Mouse (Mus musculus): ENCODE measurements around the gene Map1s. TPM values are rescaled to one million over a fixed set of nuclear protein-coding genes. Genes with fewer than 3 reads are reported as not detected.

Gene Map1s
- polyA plus RNA-seq, 1 experiment, result 44.2 TPM

DNA sequence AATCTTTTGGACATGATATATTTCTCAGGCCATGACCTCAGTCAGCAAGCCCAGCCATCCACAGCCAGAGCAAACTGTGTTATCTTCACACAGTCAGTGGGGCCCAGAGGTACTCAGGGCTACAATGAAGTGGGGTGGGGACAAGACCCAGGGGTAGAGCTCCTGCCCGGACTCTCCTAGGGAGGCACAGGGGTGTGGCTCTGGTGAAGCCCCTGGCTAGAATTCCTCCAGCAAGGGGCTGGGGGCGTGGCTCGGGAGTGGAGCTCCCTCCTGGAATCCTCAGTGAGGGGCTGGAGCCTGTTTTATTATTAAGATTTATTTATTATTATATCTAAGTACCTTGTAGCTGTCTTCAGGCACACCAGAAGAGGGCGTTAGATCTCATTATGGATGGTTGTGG, 29.4 kb upstream of the Map1s start:
- Histone ChIP-seq H3K4me1 (ENCODE audit: control insufficient read depth, insufficient read depth, low read length) (no peaks in the 10 kb centered on the region), H3K27ac (ENCODE audit: insufficient read depth, low read depth, low read length) (no peak overlapping the region), H3K4me3 (ENCODE audit: insufficient read depth, low read length) (no peak overlapping the region)
- no peak for TF ChIP-seq CTCF (IDR thresholded peaks at IDR 0.05; ENCODE audit: low read depth, low read length)
- TF ChIP-seq POLR2A (IDR thresholded peaks at IDR 0.05; ENCODE audit: borderline replicate concordance, low read depth, low read length), result no peak

DNA sequence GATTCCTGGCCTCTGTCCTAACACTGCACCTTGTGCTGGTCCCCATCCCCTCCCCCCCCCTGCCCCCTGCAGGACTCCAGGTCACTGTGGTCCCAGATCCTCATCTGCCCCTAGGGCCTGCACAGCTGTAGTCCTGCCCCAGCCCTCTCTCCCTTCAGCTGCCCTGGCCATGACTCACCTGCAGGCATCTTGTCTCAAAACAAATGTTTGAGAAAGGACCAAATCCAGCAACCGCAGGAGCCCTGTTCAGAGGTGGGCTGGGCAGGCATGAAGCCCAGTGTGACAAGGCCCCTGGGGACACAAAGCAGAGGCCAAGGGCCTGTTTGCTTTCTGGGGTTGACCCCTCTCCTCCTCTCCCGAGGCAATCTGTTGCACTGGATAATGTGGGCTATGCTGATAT, 27.6 kb upstream of the Map1s start:
- TF ChIP-seq POLR2A (IDR thresholded peaks at IDR 0.05; ENCODE audit: borderline replicate concordance, low read depth, low read length) (no peak), CTCF (IDR thresholded peaks at IDR 0.05; ENCODE audit: low read depth, low read length) (no peak)
- H3K4me3 ChIP-seq (ENCODE audit: insufficient read depth, low read length), result no peak overlapping the region
- no peak overlapping the region for H3K27ac ChIP-seq (ENCODE audit: insufficient read depth, low read depth, low read length)

GRCm38 (mm10) chr8:70879500-70879899, 26.2 kb upstream of the Map1s start:
- TF ChIP-seq POLR2A (IDR thresholded peaks at IDR 0.05; ENCODE audit: borderline replicate concordance, low read depth, low read length) (no peak), CTCF (IDR thresholded peaks at IDR 0.05; ENCODE audit: low read depth, low read length) (no peak)
- Histone ChIP-seq H3K4me1 (ENCODE audit: control insufficient read depth, insufficient read depth, low read length) (0 out of 2 replicates have a peak, but pooled peaks cover 3% of the 10 kb centered on the region), H3K4me3 (ENCODE audit: insufficient read depth, low read length) (no peak overlapping the region), H3K27ac (ENCODE audit: insufficient read depth, low read depth, low read length) (no peak overlapping the region)

More for the DNA sequence above, 27.6 kb upstream of the Map1s start:
- no peaks in the 10 kb centered on the region for H3K4me1 ChIP-seq (ENCODE audit: control insufficient read depth, insufficient read depth, low read length)

DNA sequence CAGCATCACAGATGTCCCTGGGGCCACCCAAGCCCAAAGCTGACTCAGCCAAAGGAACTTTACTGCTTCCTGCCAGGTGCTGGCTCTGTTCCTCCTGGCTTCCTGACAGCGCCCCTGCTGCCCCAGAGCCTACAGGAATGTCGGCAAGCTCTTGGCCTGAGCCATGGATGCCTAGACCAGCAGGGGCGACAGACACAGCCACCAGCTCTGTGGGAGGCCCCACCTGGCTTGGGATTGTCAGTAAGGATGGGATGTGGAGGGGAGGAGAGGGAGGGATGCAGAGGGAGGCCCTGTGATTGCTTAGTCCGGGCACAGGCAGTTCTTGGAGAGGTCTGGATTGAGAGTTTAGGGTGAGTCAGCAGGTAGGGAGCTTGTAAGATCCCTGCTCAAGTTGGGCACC, 25.6 kb upstream of the Map1s start:
- TF ChIP-seq CTCF (IDR thresholded peaks at IDR 0.05; ENCODE audit: low read depth, low read length), result no peak
- TF ChIP-seq POLR2A (IDR thresholded peaks at IDR 0.05; ENCODE audit: borderline replicate concordance, low read depth, low read length), result no peak
- Histone ChIP-seq H3K27ac (ENCODE audit: insufficient read depth, low read depth, low read length) (no peak overlapping the region), H3K4me1 (ENCODE audit: control insufficient read depth, insufficient read depth, low read length) (peaks cover 8% of the 10 kb centered on the region), H3K4me3 (ENCODE audit: insufficient read depth, low read length) (no peak overlapping the region)

- H3K4me3 ChIP-seq (ENCODE audit: insufficient read depth, low read length), result no peak overlapping the region
Measured at GRCm38 (mm10) chr8:70880546-70880945, 25.2 kb upstream of the Map1s start.

GRCm38 (mm10) chr8:70884186-70884585, 21.5 kb upstream of the Map1s start:
- no peak for TF ChIP-seq CTCF (IDR thresholded peaks at IDR 0.05; ENCODE audit: low read depth, low read length)
- no peak for TF ChIP-seq POLR2A (IDR thresholded peaks at IDR 0.05; ENCODE audit: borderline replicate concordance, low read depth, low read length)
- H3K27ac ChIP-seq (ENCODE audit: insufficient read depth, low read depth, low read length), result no peak overlapping the region
- H3K4me3 ChIP-seq (ENCODE audit: insufficient read depth, low read length), result no peak overlapping the region
- peaks cover 16% of the 10 kb centered on the region for H3K4me1 ChIP-seq (ENCODE audit: control insufficient read depth, insufficient read depth, low read length)

More at GRCm38 (mm10) chr8:70880546-70880945, 25.2 kb upstream of the Map1s start:
- no peak overlapping the region for H3K27ac ChIP-seq (ENCODE audit: insufficient read depth, low read depth, low read length)
- no peak for TF ChIP-seq CTCF (IDR thresholded peaks at IDR 0.05; ENCODE audit: low read depth, low read length)
- H3K4me1 ChIP-seq (ENCODE audit: control insufficient read depth, insufficient read depth, low read length), result peaks cover 12% of the 10 kb centered on the region

GRCm38 (mm10) chr8:70884683-70885082, 21.0 kb upstream of the Map1s start:
- H3K27ac ChIP-seq (ENCODE audit: insufficient read depth, low read depth, low read length), result no peak overlapping the region
- no peak for TF ChIP-seq POLR2A (IDR thresholded peaks at IDR 0.05; ENCODE audit: borderline replicate concordance, low read depth, low read length)
- TF ChIP-seq CTCF (IDR thresholded peaks at IDR 0.05; ENCODE audit: low read depth, low read length), result no peak
- H3K4me3 ChIP-seq (ENCODE audit: insufficient read depth, low read length), result no peak overlapping the region
- peaks cover 16% of the 10 kb centered on the region for H3K4me1 ChIP-seq (ENCODE audit: control insufficient read depth, insufficient read depth, low read length)

- H3K4me3 ChIP-seq (ENCODE audit: insufficient read depth, low read length), result no peak overlapping the region
- TF ChIP-seq CTCF (IDR thresholded peaks at IDR 0.05; ENCODE audit: low read depth, low read length) (no peak), POLR2A (IDR thresholded peaks at IDR 0.05; ENCODE audit: borderline replicate concordance, low read depth, low read length) (no peak)
- H3K4me1 ChIP-seq (ENCODE audit: control insufficient read depth, insufficient read depth, low read length), result peaks cover 16% of the 10 kb centered on the region
- no peak overlapping the region for H3K27ac ChIP-seq (ENCODE audit: insufficient read depth, low read depth, low read length)
Measured at GRCm38 (mm10) chr8:70885612-70886011, 20.1 kb upstream of the Map1s start.

GRCm38 (mm10) chr8:70887669-70888068, 18.1 kb upstream of the Map1s start:
- Histone ChIP-seq H3K4me3 (ENCODE audit: insufficient read depth, low read length) (no peak overlapping the region), H3K4me1 (ENCODE audit: control insufficient read depth, insufficient read depth, low read length) (peaks cover 16% of the 10 kb centered on the region), H3K27ac (ENCODE audit: insufficient read depth, low read depth, low read length) (no peak overlapping the region)
- TF ChIP-seq POLR2A (IDR thresholded peaks at IDR 0.05; ENCODE audit: borderline replicate concordance, low read depth, low read length), result no peak
- TF ChIP-seq CTCF (IDR thresholded peaks at IDR 0.05; ENCODE audit: low read depth, low read length), result no peak

DNA sequence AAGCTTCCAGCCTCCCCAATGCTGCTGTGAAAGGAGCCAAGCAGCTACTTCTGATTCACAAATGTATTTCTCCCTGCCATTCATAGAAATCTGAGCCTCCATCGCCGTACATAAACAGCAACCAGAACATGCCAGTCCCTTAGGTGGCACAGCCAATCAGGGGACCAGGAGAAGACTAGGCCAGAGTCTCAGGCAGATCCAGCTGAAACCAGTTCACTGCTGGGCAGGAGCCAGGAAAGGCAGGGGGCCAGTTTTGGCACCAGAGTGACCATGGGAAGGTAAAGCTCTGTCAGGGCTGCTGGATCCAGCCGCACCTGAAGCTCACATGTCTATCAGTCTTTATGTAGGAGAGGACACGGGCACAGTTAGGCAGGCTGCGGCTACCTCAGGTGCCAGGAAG, 15.1 kb upstream of the Map1s start:
- TF ChIP-seq POLR2A (IDR thresholded peaks at IDR 0.05; ENCODE audit: borderline replicate concordance, low read depth, low read length) (no peak), CTCF (IDR thresholded peaks at IDR 0.05; ENCODE audit: low read depth, low read length) (no peak)
- Histone ChIP-seq H3K27ac (ENCODE audit: insufficient read depth, low read depth, low read length) (no peak overlapping the region), H3K4me3 (ENCODE audit: insufficient read depth, low read length) (no peak overlapping the region), H3K4me1 (ENCODE audit: control insufficient read depth, insufficient read depth, low read length) (peaks cover 4% of the 10 kb centered on the region; the same call in 1 of the 2 replicates)

GRCm38 (mm10) chr8:70891356-70891755, 14.4 kb upstream of the Map1s start:
- H3K27ac ChIP-seq (ENCODE audit: insufficient read depth, low read depth, low read length), result no peak overlapping the region
- H3K4me3 ChIP-seq (ENCODE audit: insufficient read depth, low read length), result no peak overlapping the region
- no peak for TF ChIP-seq CTCF (IDR thresholded peaks at IDR 0.05; ENCODE audit: low read depth, low read length)
- no peaks in the 10 kb centered on the region for H3K4me1 ChIP-seq (ENCODE audit: control insufficient read depth, insufficient read depth, low read length)
